Mouse (Mus musculus) limb, embryonic 13.5 days (tissue): ENCODE results near the gene Elmod1. TPM values are rescaled to one million over a fixed set of nuclear protein-coding genes. Genes with fewer than 3 reads are reported as not detected.

Experiments
- ATAC-seq: fragments of 200-750 bp; cut with Nextera tagmentation; 2 replicates; pipeline ENCODE4 v1.8.0; 2017; ENCODE audit warnings: low read depth, moderate number of reproducible peaks, moderate TSS enrichment; ENCODE audit not compliant: low FRiP score
- H3K27ac ChIP-seq: fragments of 300-500 bp; sonication (generic); 2 replicates; pipeline ENCODE4 v1.5.1; 2015; ENCODE audit warnings: inconsistent platforms, mild to moderate bottlenecking, moderate library complexity
- H3K27me3 ChIP-seq: fragments of 300-500 bp; sonication (generic); 2 replicates; pipeline ENCODE4 v1.6.1; 2015; ENCODE audit warnings: mild to moderate bottlenecking, inconsistent platforms
- H3K36me3 ChIP-seq: fragments of 300-500 bp; sonication (generic); 2 replicates; pipeline ENCODE4 v1.6.1; 2015; ENCODE audit warnings: inconsistent platforms, mild to moderate bottlenecking, moderate library complexity
- H3K4me1 ChIP-seq: fragments of 300-500 bp; sonication (generic); 2 replicates; pipeline ENCODE4 v1.6.1; 2015; ENCODE audit warnings: inconsistent platforms
- H3K4me2 ChIP-seq: fragments of 300-500 bp; sonication (generic); replicated peaks from 2 replicates; pipeline ENCODE4 v1.6.1; 2015; ENCODE audit warnings: inconsistent platforms, mild to moderate bottlenecking, moderate library complexity
- H3K4me3 ChIP-seq: fragments of 300-500 bp; sonication (generic); 2 replicates; pipeline ENCODE4 v1.5.1; 2015; ENCODE audit warnings: moderate library complexity, mild to moderate bottlenecking, inconsistent platforms
- H3K9ac ChIP-seq: fragments of 300-500 bp; sonication (generic); 2 replicates; pipeline ENCODE4 v1.6.1; 2015; ENCODE audit warnings: mild to moderate bottlenecking, inconsistent platforms
- H3K9me3 ChIP-seq: fragments of 300-500 bp; sonication (generic); 2 replicates; pipeline ENCODE4 v1.6.1; 2016; ENCODE audit warnings: inconsistent platforms
- WGBS: fragments of 180-500 bp; shearing (Covaris S2); methylation state at CpG from one replicate; pipeline ENCODE4 v1.1.7; 2015; 5-methylcytosine and 5-hydroxymethylcytosine counted together
- polyA plus RNA-seq: library from polyadenylated mRNA; unstranded; fragments of >200 nt; fragmentation: Nextera tagmentation; extraction: Ambion mirVana; gene quantifications from 2 replicates; pipeline ENCODE4 v1.2.1, GENCODE M21; 2015

The Elmod1 gene
- polyA plus RNA-seq, 1 experiment from 2014 or later, result 0.56 TPM

DNA sequence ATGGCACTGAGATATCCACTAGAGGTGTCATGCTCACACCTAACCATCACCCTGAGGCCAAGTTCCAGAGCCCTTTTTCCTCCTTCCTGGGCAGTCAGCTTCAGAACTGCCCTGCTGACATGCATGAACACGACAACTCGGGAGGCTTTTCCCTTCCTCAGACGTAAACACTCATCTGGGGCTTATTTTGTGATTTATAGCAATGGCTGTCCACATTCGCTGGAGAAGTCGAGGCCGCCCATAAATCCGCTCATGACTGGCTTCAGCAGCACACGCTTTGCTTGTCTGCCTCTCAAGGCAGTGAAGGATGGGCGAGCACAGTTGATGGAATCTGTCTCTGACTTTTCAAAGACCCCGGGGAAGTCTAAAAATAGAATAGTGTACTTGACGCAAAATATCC, 18.1 kb downstream of the Elmod1 start:
- no peak overlapping the region for H3K9ac ChIP-seq
- H3K27me3 ChIP-seq, result no peaks in the 10 kb centered on the region
- no peaks in the 10 kb centered on the region for H3K36me3 ChIP-seq
- WGBS, result 31% methylated on average over 11 of the region's 11 CpGs
- no peak overlapping the region for H3K4me3 ChIP-seq
- H3K27ac ChIP-seq, result no peak overlapping the region
- no peaks in the 10 kb centered on the region for H3K9me3 ChIP-seq
- H3K4me1 ChIP-seq, result 0 out of 2 replicates have a peak, but pooled peaks cover 4% of the 10 kb centered on the region
- no peak for ATAC-seq
- no peak overlapping the region for H3K4me2 ChIP-seq

DNA sequence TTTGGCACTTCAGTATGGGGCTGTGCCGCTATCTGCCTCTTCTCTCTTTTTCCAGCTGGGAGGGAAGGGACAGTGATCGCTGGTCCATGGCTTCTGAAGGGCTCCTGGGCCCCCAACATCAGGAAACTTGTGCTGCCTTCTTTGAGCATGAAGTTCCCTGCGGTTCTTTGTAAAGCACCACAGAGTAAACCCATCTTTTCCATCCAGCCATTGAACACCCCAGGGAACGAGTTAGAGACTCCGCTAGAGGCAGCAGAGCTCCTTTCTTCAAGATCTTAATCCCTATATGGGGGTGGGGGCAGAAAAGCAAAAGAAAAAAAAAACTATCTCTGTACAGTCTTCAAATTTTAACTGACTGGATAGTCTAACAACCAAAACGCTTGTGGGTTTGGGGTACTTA, 20.2 kb downstream of the Elmod1 start:
- WGBS, result 36% methylated on average over 6 of the region's 6 CpGs
- H3K9me3 ChIP-seq, result no peaks in the 10 kb centered on the region
- H3K4me2 ChIP-seq, result no peak overlapping the region
- H3K4me1 ChIP-seq, result 0 out of 2 replicates have a peak, but pooled peaks cover 4% of the 10 kb centered on the region
- H3K36me3 ChIP-seq, result no peaks in the 10 kb centered on the region
- H3K9ac ChIP-seq, result no peak overlapping the region
- H3K4me3 ChIP-seq, result no peak overlapping the region
- H3K27me3 ChIP-seq, result no peaks in the 10 kb centered on the region
- ATAC-seq, result no peak
- H3K27ac ChIP-seq, result no peak overlapping the region

DNA sequence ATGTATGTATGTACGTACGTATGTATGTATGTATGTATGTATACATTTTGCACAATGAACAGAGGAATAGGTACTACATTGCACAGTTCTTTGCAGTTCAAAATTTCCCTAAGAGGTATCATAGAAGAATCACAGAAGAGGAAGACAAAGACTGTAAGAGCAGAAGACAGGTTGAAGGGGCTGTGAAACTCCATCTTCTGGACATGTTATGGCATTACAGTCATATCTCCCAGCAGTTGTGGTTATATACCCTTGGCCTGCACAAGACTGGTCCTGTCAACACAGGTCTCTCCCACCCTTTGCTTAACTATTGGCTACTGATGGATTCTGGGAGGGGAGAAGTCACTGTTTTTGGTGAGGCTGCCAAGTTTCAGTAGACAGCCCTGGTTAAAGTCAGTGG, 27.6 kb downstream of the Elmod1 start:
- 84% methylated on average over 2 of the region's 2 CpGs for WGBS
- ATAC-seq, result no peak

DNA sequence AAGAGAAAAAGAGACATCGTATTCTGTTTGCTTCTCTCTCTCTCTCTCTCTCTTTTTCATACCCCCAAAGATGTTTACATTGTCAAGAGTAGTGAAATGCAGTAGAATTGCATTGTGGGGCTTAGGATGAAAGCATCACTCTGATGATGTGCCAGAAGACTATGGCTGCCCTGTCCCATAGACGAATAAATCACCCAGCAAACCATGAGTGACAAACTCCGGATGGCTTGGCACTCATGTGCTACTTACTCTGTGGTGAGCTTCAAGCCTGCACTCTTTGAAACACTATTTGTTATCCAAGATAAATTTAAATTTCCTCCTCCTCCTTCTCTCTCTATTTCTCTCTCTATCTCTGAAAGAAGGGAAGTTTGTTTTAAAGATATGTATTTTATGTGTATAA, 36.5 kb downstream of the Elmod1 start:
- Histone ChIP-seq H3K9ac (no peak overlapping the region), H3K4me1 (peaks cover 7% of the 10 kb centered on the region; the same call in 1 of the 2 replicates), H3K4me2 (no peak overlapping the region), H3K27me3 (no peaks in the 10 kb centered on the region), H3K9me3 (no peaks in the 10 kb centered on the region), H3K36me3 (no peaks in the 10 kb centered on the region), H3K4me3 (no peak overlapping the region), H3K27ac (no peak overlapping the region)
- no peak for ATAC-seq
- 78% methylated on average over 3 of the region's 3 CpGs for WGBS

More for the DNA sequence above, 27.6 kb downstream of the Elmod1 start:
- Histone ChIP-seq H3K9ac (no peak overlapping the region), H3K4me2 (no peak overlapping the region), H3K27ac (no peak overlapping the region), H3K4me1 (no peaks in the 10 kb centered on the region), H3K9me3 (no peaks in the 10 kb centered on the region), H3K36me3 (no peaks in the 10 kb centered on the region), H3K27me3 (no peaks in the 10 kb centered on the region), H3K4me3 (no peak overlapping the region)

DNA sequence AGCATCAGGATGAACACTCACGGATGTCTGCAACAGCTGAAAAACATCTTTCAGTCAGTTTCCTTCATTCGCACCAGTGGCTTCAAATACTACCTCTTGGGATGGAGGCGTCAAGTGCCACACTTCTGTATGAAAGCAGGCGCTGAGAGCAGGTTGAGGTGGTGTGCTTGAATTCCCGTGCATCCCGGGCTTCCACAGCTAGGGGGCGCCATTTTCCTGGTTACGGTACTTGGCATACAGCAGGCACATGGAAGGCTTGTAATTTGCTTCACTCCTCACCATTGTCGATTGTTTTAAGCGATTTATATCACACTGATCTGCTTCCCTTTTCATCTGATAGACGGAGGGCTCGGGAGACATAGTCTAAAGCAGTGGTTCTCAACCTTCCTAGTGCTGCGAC, 40.9 kb downstream of the Elmod1 start:
- H3K27me3 ChIP-seq, result no peaks in the 10 kb centered on the region
- no peak overlapping the region for H3K27ac ChIP-seq
- no peaks in the 10 kb centered on the region for H3K36me3 ChIP-seq
- H3K4me2 ChIP-seq, result no peak overlapping the region
- H3K9me3 ChIP-seq, result no peaks in the 10 kb centered on the region
- ATAC-seq, result no peak
- H3K4me3 ChIP-seq, result no peak overlapping the region
- 65% methylated on average over 13 of the region's 13 CpGs for WGBS
- no peak overlapping the region for H3K9ac ChIP-seq
- H3K4me1 ChIP-seq, result peaks cover 17% of the 10 kb centered on the region

DNA sequence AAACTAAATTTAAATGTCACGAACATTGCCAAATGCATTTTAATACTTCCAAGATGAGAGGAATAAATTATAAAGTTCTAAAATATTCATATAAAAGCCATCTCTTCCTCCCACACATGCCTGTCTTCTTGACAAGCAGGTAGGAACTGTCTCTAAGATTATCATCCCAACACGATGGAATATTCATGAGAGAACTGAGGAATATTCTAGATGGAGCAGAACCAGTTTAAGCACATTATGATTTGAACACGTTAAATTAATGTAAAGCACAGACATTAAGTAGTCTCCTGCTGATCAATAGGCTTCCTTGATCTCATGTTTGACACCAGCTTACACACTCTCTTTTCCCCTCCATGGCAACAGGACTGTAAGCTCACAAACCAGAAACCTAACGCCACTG, 41.7 kb downstream of the Elmod1 start:
- no peak overlapping the region for H3K27ac ChIP-seq
- 71% methylated on average over 4 of the region's 4 CpGs for WGBS
- no peak for ATAC-seq
- H3K9me3 ChIP-seq, result no peaks in the 10 kb centered on the region
- no peaks in the 10 kb centered on the region for H3K27me3 ChIP-seq
- H3K9ac ChIP-seq, result no peak overlapping the region
- no peak overlapping the region for H3K4me2 ChIP-seq
- peaks cover 17% of the 10 kb centered on the region for H3K4me1 ChIP-seq
- H3K4me3 ChIP-seq, result no peak overlapping the region
- no peaks in the 10 kb centered on the region for H3K36me3 ChIP-seq

DNA sequence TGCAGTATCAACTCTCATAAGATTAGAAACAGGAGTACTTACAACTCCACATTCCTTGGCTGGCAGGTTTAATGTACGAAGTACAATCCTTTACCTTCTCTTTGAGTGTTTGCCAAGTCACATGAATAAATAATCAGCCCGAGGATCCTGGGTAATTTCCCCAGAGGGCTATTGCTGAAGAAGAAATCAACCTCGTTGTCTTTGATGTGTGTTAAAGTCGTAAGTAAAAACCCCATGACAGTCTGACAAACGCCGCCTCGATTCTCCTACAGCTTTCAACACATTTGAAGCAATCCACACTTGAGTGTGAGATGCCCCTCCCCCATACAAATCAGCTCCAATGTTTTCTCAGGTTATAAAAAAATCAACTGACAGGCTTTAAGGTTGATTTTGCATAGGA, 44.2 kb downstream of the Elmod1 start:
- Histone ChIP-seq H3K27ac (no peak overlapping the region), H3K9me3 (no peaks in the 10 kb centered on the region), H3K4me1 (peaks cover 11% of the 10 kb centered on the region), H3K27me3 (no peaks in the 10 kb centered on the region), H3K4me3 (no peak overlapping the region), H3K36me3 (no peaks in the 10 kb centered on the region), H3K4me2 (no peak overlapping the region), H3K9ac (no peak overlapping the region)
- 4% methylated on average over 7 of the region's 7 CpGs for WGBS
- no peak for ATAC-seq

DNA sequence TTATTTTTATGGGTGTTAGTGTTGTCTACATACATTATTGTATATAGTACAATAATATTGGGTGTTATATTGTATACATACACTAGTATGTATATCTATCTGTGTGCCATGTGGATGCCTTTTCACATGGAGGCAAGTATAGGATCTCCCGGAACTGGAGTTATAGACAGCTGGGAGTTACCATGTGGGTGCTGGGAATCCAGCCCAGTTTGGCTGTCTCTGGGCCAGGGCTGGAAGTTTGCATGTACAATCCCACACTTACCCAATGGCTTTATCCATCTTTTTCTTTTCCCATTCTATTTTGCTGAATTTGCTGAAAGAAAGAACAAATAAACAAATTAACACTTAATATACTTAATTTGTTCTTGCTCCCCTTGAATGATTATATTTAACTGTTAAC, 54.0 kb downstream of the Elmod1 start:
- no peak overlapping the region for H3K4me2 ChIP-seq
- H3K4me3 ChIP-seq, result no peak overlapping the region
- no peak overlapping the region for H3K9ac ChIP-seq
- H3K27me3 ChIP-seq, result no peaks in the 10 kb centered on the region
- H3K9me3 ChIP-seq, result no peaks in the 10 kb centered on the region
- no peaks in the 10 kb centered on the region for H3K36me3 ChIP-seq
- no peaks in the 10 kb centered on the region for H3K4me1 ChIP-seq
- no peak for ATAC-seq
- 93% methylated on average over 1 of the region's 1 CpGs for WGBS
- H3K27ac ChIP-seq, result no peak overlapping the region

DNA sequence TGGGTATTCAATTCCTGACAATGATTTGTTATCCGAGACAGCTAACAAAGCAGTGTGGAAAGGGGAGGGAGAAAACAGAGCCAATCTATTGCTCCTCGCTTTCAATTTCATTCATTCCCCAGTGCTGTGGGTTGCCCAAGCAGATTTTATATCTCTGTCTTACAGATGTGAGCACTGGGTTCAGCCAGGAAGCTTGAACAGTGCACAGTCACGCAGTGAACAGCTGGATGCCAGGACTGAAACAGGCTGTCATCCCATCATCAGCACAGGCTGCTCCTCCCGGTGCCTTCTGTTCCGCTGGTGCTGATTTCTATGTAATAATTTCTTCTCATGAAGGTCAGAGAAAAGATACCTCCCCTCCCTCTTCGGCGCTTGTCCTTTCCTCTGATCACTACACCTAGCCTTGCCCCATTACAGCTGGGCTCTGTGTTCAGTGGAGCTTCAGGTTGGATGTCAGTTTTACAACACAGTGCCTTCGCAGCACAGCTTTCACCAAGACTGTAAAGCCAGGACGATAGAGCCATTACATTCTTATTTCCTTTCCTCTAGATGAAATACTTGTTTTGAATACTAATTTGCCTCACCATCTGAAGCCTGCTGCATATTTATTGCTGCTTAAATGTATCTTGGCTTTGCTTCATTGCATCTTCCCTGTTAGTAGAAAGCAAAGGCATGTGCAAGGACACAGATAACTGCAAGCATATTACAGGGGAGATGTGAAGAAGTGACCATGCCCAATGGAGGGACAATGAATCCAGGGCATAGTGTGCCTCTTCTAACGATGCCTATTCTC, 59.0 kb downstream of the Elmod1 start:
- H3K27me3 ChIP-seq, result no peaks in the 10 kb centered on the region
- H3K4me3 ChIP-seq, result no peak overlapping the region
- no peak for ATAC-seq
- no peaks in the 10 kb centered on the region for H3K9me3 ChIP-seq
- H3K36me3 ChIP-seq, result no peaks in the 10 kb centered on the region
- WGBS, result 65% methylated on average over 10 of the region's 10 CpGs
- no peak overlapping the region for H3K9ac ChIP-seq
- no peak overlapping the region for H3K27ac ChIP-seq
- H3K4me1 ChIP-seq, result no peaks in the 10 kb centered on the region
- no peak overlapping the region for H3K4me2 ChIP-seq

DNA sequence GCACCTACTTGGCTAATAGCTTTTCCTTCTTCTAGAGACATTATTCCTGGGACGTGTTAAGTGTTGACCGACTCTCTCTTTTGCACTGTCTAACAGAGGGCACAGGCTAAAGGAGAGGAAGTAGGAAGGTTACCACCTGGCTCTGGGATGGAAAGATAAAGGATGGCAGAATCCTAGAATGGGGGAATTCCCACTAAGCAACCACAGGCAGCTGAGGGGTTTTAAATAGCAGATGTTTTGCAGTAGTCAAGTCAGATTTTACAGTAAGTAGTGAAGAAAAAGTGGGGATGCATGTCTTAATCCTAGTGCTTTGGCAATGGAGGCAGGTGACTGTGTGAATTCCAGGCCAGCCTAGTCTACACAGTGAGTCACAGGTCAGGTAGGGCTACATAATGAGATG, 64.3 kb downstream of the Elmod1 start:
- Histone ChIP-seq H3K4me3 (no peak overlapping the region), H3K9ac (no peak overlapping the region), H3K4me2 (no peak overlapping the region), H3K9me3 (no peaks in the 10 kb centered on the region), H3K36me3 (no peaks in the 10 kb centered on the region), H3K27me3 (no peaks in the 10 kb centered on the region), H3K27ac (no peak overlapping the region), H3K4me1 (no peaks in the 10 kb centered on the region)
- no peak for ATAC-seq
- WGBS, result 79% methylated on average over 2 of the region's 2 CpGs

DNA sequence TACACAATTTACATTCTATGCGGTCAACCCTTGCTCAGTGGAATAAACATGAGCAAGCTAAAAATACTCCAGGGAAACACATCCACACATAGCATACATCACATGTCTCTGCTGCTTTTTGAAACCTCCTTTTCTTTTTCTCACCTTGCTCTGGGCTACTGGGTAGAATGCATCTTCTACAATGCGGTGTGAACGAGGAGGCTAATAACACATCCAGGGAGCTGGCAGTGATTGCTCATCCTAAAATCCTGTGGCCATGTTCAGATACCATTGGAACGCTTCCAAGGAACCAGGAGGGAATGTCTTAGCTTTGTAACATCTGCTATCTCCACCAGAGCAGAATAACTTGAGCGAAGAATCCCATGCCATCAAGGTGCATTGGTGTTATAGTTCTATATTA, 64.8 kb downstream of the Elmod1 start:
- no peak overlapping the region for H3K4me3 ChIP-seq
- no peak overlapping the region for H3K27ac ChIP-seq
- no peak overlapping the region for H3K4me2 ChIP-seq
- H3K9ac ChIP-seq, result no peak overlapping the region
- WGBS, result 92% methylated on average over 5 of the region's 5 CpGs
- ATAC-seq, result no peak
- H3K27me3 ChIP-seq, result no peaks in the 10 kb centered on the region
- no peaks in the 10 kb centered on the region for H3K9me3 ChIP-seq
- no peaks in the 10 kb centered on the region for H3K36me3 ChIP-seq
- H3K4me1 ChIP-seq, result no peaks in the 10 kb centered on the region

DNA sequence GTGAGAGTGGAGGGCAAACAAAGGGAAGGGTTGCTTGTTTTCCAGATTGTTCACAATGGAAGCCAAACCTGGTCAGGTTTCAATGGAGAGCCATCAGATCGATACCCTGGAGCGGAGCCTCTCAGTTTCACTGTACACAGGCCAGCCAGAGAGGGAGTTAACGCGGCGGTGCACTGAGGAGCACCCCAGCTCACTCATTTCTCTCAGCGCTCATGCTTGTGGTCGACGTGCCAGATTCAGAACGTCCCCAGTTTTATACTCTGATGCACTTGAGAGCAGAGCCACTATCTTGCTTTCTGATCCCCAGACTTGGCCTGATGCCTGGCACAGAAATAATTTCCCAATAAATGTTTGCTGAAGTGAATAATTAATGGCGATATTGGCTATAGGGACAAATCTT, 68.3 kb downstream of the Elmod1 start:
- Histone ChIP-seq H3K9me3 (no peaks in the 10 kb centered on the region), H3K36me3 (no peaks in the 10 kb centered on the region), H3K4me1 (no peaks in the 10 kb centered on the region), H3K27me3 (no peaks in the 10 kb centered on the region), H3K27ac (no peak overlapping the region), H3K9ac (no peak overlapping the region), H3K4me2 (no peak overlapping the region), H3K4me3 (no peak overlapping the region)
- WGBS, result 85% methylated on average over 10 of the region's 10 CpGs
- no peak for ATAC-seq

DNA sequence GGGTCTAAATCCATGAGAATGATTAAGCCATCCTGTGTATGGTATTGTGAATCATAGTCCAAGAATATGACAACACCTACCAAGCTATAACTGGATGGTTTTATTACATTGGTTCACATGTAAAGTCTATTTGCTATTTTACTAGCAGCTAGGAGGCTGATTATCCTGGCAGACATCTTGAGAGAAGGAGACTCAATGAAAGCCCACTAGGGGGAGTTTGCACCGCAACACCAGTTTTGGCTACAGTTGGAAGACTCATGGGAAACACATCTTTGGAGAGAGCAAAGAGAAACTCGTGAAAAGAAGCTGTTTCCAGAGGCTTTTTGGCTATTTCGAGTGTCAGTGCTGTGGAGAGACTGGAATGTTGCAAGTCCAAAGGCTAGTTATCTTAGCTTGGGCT, 69.7 kb downstream of the Elmod1 start:
- Histone ChIP-seq H3K4me1 (no peaks in the 10 kb centered on the region), H3K9ac (no peak overlapping the region), H3K4me3 (no peak overlapping the region), H3K27ac (no peak overlapping the region), H3K4me2 (no peak overlapping the region), H3K9me3 (no peaks in the 10 kb centered on the region), H3K27me3 (no peaks in the 10 kb centered on the region), H3K36me3 (no peaks in the 10 kb centered on the region)
- ATAC-seq, result no peak
- WGBS, result 42% methylated on average over 3 of the region's 3 CpGs
